Mouse (Mus musculus) cortical plate, adult 2 months (tissue): ENCODE results near the gene Tmcc2. TPM values are rescaled to one million over a fixed set of nuclear protein-coding genes. Genes with fewer than 3 reads are reported as not detected.

Experiments
- H3K27ac ChIP-seq: fragments of 200-500 bp; 2 replicates; pipeline ENCODE4 v1.5.1; 2012; ENCODE audit warnings: low read length, control low read depth, inconsistent platforms; ENCODE audit not compliant: insufficient read depth
- H3K4me1 ChIP-seq: fragments of 200-500 bp; 2 replicates; pipeline ENCODE4 v1.6.1; 2011; ENCODE audit warnings: low read length; ENCODE audit not compliant: control insufficient read depth, insufficient read depth
- H3K4me3 ChIP-seq: fragments of 200-500 bp; 2 replicates; pipeline ENCODE4 v1.5.1; 2011; ENCODE audit warnings: mild to moderate bottlenecking, low read length, control low read depth; ENCODE audit not compliant: insufficient read depth
- CTCF ChIP-seq: fragments of 200-500 bp; IDR thresholded peaks from 2 replicates; pipeline ENCODE4 v1.5.1; 2011; ENCODE audit warnings: mild to moderate bottlenecking, control low read depth, low read length; ENCODE audit not compliant: insufficient read depth; ENCODE audit errors: extremely low read depth
- POLR2A ChIP-seq: fragments of 200-500 bp; IDR thresholded peaks from 2 replicates; pipeline ENCODE4 v1.6.1; 2011; ENCODE audit warnings: mild to moderate bottlenecking, low read length, control low read depth; ENCODE audit not compliant: insufficient read depth; ENCODE audit errors: extremely low read depth
- polyA plus RNA-seq: library from polyadenylated mRNA; depleted of rRNA; stranded (reverse); fragments of >200 nt; gene quantifications from 2 replicates; pipeline ENCODE4 v1.2.3, GENCODE M21; 2012

The Tmcc2 gene
- polyA plus RNA-seq, 1 experiment, result 124 TPM

DNA sequence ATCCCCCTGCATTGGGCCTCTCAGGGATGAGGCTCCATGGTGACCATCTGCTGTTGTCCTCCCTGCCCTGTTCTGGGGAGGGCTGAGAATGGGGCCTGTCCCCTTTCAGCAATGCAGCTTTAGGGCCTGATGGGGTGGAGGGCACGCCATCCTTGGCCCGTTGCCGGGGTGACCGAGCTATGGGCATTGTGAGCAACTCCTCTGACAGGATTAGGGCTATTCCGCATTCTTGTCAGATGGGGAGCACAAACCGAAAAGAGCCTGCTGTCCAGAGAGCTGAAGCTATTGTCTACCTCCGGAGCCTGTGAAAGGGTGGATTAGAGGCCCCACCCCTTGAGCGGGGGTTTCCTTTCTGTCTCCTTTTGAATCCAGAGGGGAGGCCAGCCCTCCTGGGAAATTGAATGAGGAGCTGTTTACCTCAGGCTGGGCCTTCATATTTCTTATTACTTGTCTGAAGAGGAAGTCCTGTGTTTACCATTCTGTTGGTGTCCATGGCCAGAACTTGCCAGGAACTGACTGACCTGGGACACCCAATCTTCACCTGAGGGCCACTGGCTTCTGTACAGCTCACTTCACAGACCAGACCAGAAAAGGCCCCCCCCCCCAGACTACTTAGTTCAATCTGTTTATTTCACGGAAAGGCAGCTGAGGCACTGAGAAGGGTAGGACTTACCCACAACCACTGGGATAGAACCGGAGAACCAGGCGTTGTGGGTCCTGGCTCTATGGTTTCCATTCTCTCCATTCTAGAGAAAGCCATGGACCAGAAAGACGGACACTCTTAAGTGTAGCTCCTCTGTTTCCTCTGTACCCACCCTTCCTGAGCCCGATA lies 68.2 kb downstream of the Tmcc2 start:
- no peak overlapping the region for H3K4me3 ChIP-seq
- TF ChIP-seq POLR2A, result no peak
- no peak for TF ChIP-seq CTCF
- H3K4me1 ChIP-seq, result 0 out of 2 replicates have a peak, but pooled peaks cover 3% of the 10 kb centered on the region
- H3K27ac ChIP-seq, result no peak overlapping the region

DNA sequence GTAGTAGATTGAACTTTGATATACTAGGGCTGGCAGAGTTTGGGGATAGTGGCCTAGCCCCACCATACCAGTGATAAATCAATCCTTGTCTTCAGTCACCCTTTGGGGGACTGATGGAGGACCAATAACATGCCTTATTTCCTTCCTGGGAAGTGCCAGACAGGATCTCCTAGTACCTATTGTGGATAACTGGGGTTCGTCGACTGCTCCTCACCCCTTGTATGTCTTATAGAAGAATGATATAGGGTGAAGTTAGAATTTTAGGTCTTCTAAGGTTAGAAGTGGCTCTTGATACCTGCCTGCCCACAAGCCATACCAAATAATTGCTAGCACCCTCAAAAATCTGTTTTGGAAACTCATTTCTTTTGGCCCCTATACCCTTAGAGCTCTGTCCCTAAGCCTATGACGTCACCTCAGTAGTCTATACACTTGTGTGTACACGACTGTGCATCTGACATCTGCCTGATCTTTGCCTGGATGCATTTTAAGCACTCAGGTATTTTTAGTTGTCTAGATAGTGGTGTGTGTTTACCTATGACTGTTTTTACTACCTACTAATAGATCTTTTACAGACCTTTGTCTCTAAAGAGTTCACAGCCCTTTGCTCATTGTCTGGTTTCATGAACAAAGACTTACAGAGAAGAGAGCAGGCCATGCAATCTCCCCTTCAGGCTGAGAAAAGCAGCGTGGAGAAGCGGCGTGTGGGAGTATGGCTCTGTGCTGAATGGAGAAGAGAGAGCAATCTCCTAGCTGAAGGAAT lies 69.1 kb downstream of the Tmcc2 start:
- Histone ChIP-seq H3K27ac (no peak overlapping the region), H3K4me3 (no peak overlapping the region), H3K4me1 (0 out of 2 replicates have a peak, but pooled peaks cover 3% of the 10 kb centered on the region)
- TF ChIP-seq POLR2A (no peak), CTCF (no peak)

DNA sequence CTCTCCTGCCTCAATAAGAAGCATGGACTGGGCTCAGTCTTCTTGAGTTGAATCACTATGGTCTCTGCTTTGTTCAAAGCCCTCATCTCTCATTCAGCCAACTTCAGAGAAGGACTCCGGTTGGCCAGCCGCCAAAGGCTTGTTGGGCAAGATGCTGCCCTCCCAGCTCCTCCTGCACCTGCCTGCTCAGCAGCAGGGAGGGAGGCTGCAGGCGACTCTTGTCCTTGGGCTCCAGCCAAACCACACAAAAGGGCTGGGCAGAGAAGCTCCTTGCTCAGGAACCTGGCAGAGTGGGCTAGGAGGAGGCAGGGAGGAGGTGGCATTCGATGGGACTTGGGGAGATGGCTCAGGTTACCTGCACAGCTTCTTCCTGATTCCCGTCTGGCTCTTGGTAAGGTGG lies 71.8 kb downstream of the Tmcc2 start:
- TF ChIP-seq CTCF (no peak), POLR2A (no peak)
- H3K4me3 ChIP-seq, result no peak overlapping the region
- 0 out of 2 replicates have a peak, but pooled peaks cover 3% of the 10 kb centered on the region for H3K4me1 ChIP-seq
- no peak overlapping the region for H3K27ac ChIP-seq

DNA sequence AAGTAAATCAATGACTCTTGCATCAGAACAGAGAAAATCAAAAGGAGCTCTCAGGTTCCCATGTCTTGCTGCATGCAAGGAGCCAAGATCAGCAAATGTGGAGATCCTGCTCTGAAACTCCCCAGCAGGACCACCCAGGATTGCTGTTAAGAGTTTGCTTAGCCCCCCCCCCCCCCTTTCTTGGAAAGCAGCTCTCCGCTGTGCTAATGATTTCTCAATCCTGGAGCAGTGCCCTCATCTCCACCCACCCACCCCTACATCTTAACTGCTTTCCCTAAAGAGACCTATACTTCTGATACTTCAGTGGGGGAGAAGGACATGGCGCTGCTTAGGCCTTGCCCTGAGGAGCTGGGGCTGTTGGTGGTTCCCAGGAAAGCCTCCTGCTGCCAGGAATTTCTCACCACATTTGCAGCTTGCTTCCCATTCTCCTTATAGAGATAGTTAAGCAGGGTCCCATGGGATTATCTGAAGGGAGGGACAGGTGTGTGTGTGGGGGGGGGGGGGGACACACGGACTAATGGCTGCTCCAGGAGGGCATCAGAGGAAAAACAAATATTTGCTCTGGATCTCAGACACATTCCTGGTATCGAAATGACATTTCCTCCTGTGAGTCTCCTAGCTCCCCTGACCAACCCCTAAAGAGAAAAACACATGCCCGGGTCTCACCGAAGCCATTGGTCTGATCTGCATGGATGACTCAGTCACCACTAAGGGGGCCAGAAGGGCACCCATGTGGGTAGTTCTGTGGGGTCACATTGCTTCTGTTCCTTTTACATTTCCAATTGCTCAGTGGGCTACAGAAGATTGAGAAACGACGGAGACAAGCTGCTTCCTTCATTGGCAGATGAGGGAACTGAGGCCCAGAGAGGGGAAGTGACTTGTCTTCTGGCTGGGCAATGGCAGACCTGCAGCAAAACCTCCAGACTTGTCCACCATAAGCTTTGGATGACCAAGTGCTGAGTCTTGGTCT lies 72.9 kb downstream of the Tmcc2 start:
- no peak for TF ChIP-seq CTCF
- no peak for TF ChIP-seq POLR2A
- Histone ChIP-seq H3K27ac (no peak overlapping the region), H3K4me1 (0 out of 2 replicates have a peak, but pooled peaks cover 3% of the 10 kb centered on the region), H3K4me3 (no peak overlapping the region)

DNA sequence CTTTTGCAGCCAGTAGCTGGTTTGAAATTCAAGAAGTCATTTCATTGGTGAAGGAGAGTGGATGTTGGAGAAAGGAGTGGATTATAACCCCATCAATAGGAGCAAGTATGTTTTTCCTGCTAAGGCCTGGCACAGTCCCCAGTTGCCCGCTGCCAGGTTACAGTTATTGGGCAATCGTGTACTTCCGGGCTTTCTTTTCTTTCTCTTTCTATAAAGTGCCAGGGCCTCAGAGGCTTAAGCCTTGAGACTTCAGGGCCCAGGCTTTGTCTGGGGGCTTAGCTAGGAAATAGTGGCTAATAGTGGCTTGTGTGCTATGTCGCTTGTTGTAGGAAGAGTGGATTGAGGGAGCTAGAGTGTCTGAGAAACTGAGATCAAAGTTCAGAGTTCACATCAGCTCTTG lies 73.7 kb downstream of the Tmcc2 start:
- TF ChIP-seq POLR2A (no peak), CTCF (no peak)
- Histone ChIP-seq H3K4me3 (no peak overlapping the region), H3K4me1 (0 out of 2 replicates have a peak, but pooled peaks cover 1% of the 10 kb centered on the region), H3K27ac (no peak overlapping the region)

- peak overlapping the region; percentile 41 for H3K4me3 ChIP-seq
- no peaks in the 10 kb centered on the region for H3K4me1 ChIP-seq
- H3K27ac ChIP-seq, result no peak overlapping the region
- TF ChIP-seq CTCF, result no peak
- TF ChIP-seq POLR2A, result no peak
Measured at GRCm38 (mm10) chr1:132316625-132316994, 74.5 kb downstream of the Tmcc2 start.

GRCm38 (mm10) chr1:132315889-132316624 lies 75.0 kb downstream of the Tmcc2 start, which contains the start of gene Nuak2:
Gene Nuak2 (plus strand): TSS chr1:132316126.
- Histone ChIP-seq H3K27ac (no peak within 1 kb of the TSS), H3K4me3 (peak within 1 kb of the TSS; percentile 41), H3K4me1 (no peaks in the 10 kb centered on the region)
- TF ChIP-seq CTCF (no peak), POLR2A (no peak)

GRCm38 (mm10) chr1:132312703-132313102 lies 78.4 kb downstream of the Tmcc2 start:
- Histone ChIP-seq H3K4me3 (no peak overlapping the region), H3K27ac (no peak overlapping the region), H3K4me1 (no peaks in the 10 kb centered on the region)
- TF ChIP-seq POLR2A (no peak), CTCF (peak; percentile 58)
